Mouse (Mus musculus) brain, embryonic 14.5 days (tissue): ENCODE measurements around the gene Rnase1.

ENCODE experiments used
- CTCF ChIP-seq: fragments of 200-500 bp; IDR thresholded peaks from 2 replicates; pipeline ENCODE4 v1.5.1; 2012; ENCODE audit warnings: inconsistent platforms, mild to moderate bottlenecking, moderate library complexity, borderline replicate concordance; ENCODE audit not compliant: insufficient read depth, insufficient read length; ENCODE audit errors: extremely low read depth
- POLR2A ChIP-seq: fragments of 200-500 bp; IDR thresholded peaks from 2 replicates; pipeline ENCODE4 v1.6.1; 2012; ENCODE audit warnings: mild to moderate bottlenecking, inconsistent platforms, borderline replicate concordance; ENCODE audit not compliant: poor library complexity, insufficient read depth, insufficient read length, severe bottlenecking; ENCODE audit errors: extremely low read depth

DNA sequence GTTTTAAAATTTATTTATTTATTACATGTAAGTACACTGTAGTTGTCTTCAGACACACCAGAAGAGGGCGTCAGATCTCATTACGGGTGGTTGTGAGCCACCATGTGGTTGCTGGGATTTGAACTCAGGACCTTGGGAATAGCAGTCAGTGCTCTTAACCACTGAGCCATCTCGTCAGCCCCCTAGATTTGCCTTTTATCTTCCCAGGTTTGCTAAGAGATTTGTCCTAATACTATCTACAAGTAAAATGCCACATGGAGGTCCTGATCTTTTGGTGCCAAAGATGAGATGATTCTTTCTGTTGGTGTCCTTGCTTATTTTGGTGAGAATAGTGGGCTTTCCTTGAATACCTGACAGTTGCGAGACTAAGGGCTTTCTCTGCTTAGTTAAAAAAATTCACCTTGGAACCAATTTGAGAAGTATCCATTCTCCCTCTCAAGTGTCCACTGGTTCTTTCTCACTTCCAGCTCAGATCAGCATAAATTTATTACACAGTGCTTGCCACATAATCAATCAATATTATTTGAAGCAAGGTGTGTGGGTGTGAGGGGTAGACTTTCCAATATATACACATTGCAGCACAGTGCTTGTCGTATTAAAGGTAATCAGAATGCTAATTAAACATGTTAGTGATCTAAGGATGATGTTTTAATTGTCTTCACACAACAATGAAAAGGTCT lies 9.6 kb upstream of the Rnase1 start:
- no peak for TF ChIP-seq CTCF
- TF ChIP-seq POLR2A = no peak
